Mouse (Mus musculus) C2C12 (cell line): ENCODE data around the gene Gpr180. TPM values are rescaled to one million over a fixed set of nuclear protein-coding genes. Genes with fewer than 3 reads are reported as not detected.

Experiments used
- H3K27me3 ChIP-seq: one replicate; pipeline ENCODE4 v1.6.1; 2011; ENCODE audit not compliant: control insufficient read depth, insufficient read depth, insufficient read length
- H3K36me3 ChIP-seq: one replicate; pipeline ENCODE4 v1.6.1; 2011; ENCODE audit not compliant: control insufficient read depth, insufficient read depth
- H3K4me3 ChIP-seq: one replicate; pipeline ENCODE4 v1.5.1; 2011; ENCODE audit warnings: mild to moderate bottlenecking, control low read depth; ENCODE audit not compliant: poor library complexity, insufficient read depth, severe bottlenecking
- H3K79me2 ChIP-seq: one replicate; pipeline ENCODE4 v1.6.1; 2011; ENCODE audit not compliant: control insufficient read depth, insufficient read depth
- H3K79me3 ChIP-seq: one replicate; pipeline ENCODE4 v1.6.1; 2011; ENCODE audit warnings: low read depth, control low read depth
- H3ac ChIP-seq: one replicate; pipeline ENCODE3; 2011; ENCODE audit warnings: low read depth; ENCODE audit not compliant: control insufficient read depth, insufficient read length
- CEBPB ChIP-seq: IDR thresholded peaks from one replicate; pipeline ENCODE4 v1.6.1; 2011; ENCODE audit warnings: low read depth, mild to moderate bottlenecking, control low read depth, moderate library complexity
- CTCF ChIP-seq: IDR thresholded peaks from one replicate; pipeline ENCODE4 v1.5.1; 2011; ENCODE audit not compliant: control insufficient read depth, insufficient read depth, insufficient read length
- FOSL1 ChIP-seq: IDR thresholded peaks from one replicate; pipeline ENCODE4 v1.8.0; 2011; ENCODE audit warnings: mild to moderate bottlenecking, low read length; ENCODE audit not compliant: poor library complexity, insufficient read depth, severe bottlenecking
- MAX ChIP-seq: IDR thresholded peaks from one replicate; pipeline ENCODE4 v1.6.1; 2011; ENCODE audit warnings: mild to moderate bottlenecking, control low read depth
- MYOD1 ChIP-seq: IDR thresholded peaks from one replicate; pipeline ENCODE4 v1.6.1; 2011; ENCODE audit warnings: low read depth; ENCODE audit not compliant: control insufficient read depth, insufficient read length
- MYOG ChIP-seq: IDR thresholded peaks from one replicate; pipeline ENCODE4 v1.6.1; 2011; ENCODE audit not compliant: control insufficient read depth, insufficient read length; ENCODE audit errors: extremely low read depth
- USF1 ChIP-seq: IDR thresholded peaks from one replicate; pipeline ENCODE4 v1.6.1; 2011; ENCODE audit warnings: low read depth, mild to moderate bottlenecking, control low read depth, moderate library complexity
- polyA plus RNA-seq: library from polyadenylated mRNA; unstranded; fragments of >200 nt; fragmentation: generic; extraction: Trizol; gene quantifications from one replicate; pipeline ENCODE4 v1.2.1, GENCODE M21; 2012; ENCODE audit warnings: missing spikeins

Gpr180 gene
- polyA plus RNA-seq, 1 experiment, result 24.4 TPM

- Histone ChIP-seq H3K36me3 (peaks cover 30% of the 10 kb centered on the region), H3K4me3 (no peak overlapping the region), H3K79me3 (no peaks in the 10 kb centered on the region), H3K79me2 (no peaks in the 10 kb centered on the region), H3K27me3 (no peaks in the 10 kb centered on the region), H3ac (no peak overlapping the region)
- TF ChIP-seq MAX (no peak), FOSL1 (no peak), CEBPB (no peak), MYOD1 (no peak), MYOG (no peak), USF1 (no peak), CTCF (no peak)
Observed at GRCm38 (mm10) chr14:118156740-118157139, 19.8 kb downstream of the Gpr180 start.

- H3K4me3 ChIP-seq, result no peak overlapping the region
- H3K36me3 ChIP-seq, result peaks cover 34% of the 10 kb centered on the region
- TF ChIP-seq MYOD1, result no peak
- no peak for TF ChIP-seq FOSL1
- peak; percentile 73 for TF ChIP-seq CTCF
- no peaks in the 10 kb centered on the region for H3K27me3 ChIP-seq
- no peaks in the 10 kb centered on the region for H3K79me2 ChIP-seq
- H3K79me3 ChIP-seq, result no peaks in the 10 kb centered on the region
- no peak overlapping the region for H3ac ChIP-seq
Observed at GRCm38 (mm10) chr14:118157146-118157545, 20.2 kb downstream of the Gpr180 start.

GRCm38 (mm10) chr14:118161751-118162150 lies 24.8 kb downstream of the Gpr180 start:
- TF ChIP-seq CEBPB (no peak), MYOG (no peak), MYOD1 (no peak), MAX (no peak), FOSL1 (no peak), CTCF (no peak), USF1 (no peak)
- H3K36me3 ChIP-seq, result peaks cover 38% of the 10 kb centered on the region

GRCm38 (mm10) chr14:118162640-118163039 lies 25.7 kb downstream of the Gpr180 start:
- no peak overlapping the region for H3K4me3 ChIP-seq
- TF ChIP-seq MYOD1 (no peak), USF1 (no peak), MYOG (no peak), CTCF (no peak), FOSL1 (no peak), CEBPB (no peak), MAX (no peak)
- H3K27me3 ChIP-seq, result no peaks in the 10 kb centered on the region
- H3K79me3 ChIP-seq, result no peaks in the 10 kb centered on the region
- H3K79me2 ChIP-seq, result no peaks in the 10 kb centered on the region
- H3ac ChIP-seq, result no peak overlapping the region
- H3K36me3 ChIP-seq, result peaks cover 38% of the 10 kb centered on the region

More at GRCm38 (mm10) chr14:118161751-118162150, 24.8 kb downstream of the Gpr180 start:
- Histone ChIP-seq H3K4me3 (no peak overlapping the region), H3K79me2 (no peaks in the 10 kb centered on the region), H3K79me3 (no peaks in the 10 kb centered on the region), H3ac (no peak overlapping the region), H3K27me3 (no peaks in the 10 kb centered on the region)

- no peak overlapping the region for H3ac ChIP-seq
- H3K79me3 ChIP-seq, result no peaks in the 10 kb centered on the region
- H3K4me3 ChIP-seq, result no peak overlapping the region
- no peaks in the 10 kb centered on the region for H3K27me3 ChIP-seq
- peaks cover 10% of the 10 kb centered on the region for H3K36me3 ChIP-seq
- no peak for TF ChIP-seq MYOG
- TF ChIP-seq MYOD1, result no peak
- no peak for TF ChIP-seq FOSL1
- TF ChIP-seq MAX, result no peak
- TF ChIP-seq CEBPB, result no peak
- no peak for TF ChIP-seq CTCF
- TF ChIP-seq USF1, result no peak
- no peaks in the 10 kb centered on the region for H3K79me2 ChIP-seq
Observed at GRCm38 (mm10) chr14:118168776-118169175, 31.8 kb downstream of the Gpr180 start.
